Mouse (Mus musculus) thymus, adult 2 months (tissue): Measurements from ENCODE around the gene Ccdc51.

Experiments used
- CTCF ChIP-seq: fragments of 200-500 bp; IDR thresholded peaks from 2 replicates; pipeline ENCODE4 v1.5.1; 2012; ENCODE audit warnings: mild to moderate bottlenecking, control low read depth, low read length, moderate library complexity, borderline replicate concordance; ENCODE audit not compliant: control insufficient read depth, poor library complexity, insufficient read depth; ENCODE audit errors: extremely low read depth
- POLR2A ChIP-seq: fragments of 200-500 bp; IDR thresholded peaks from 2 replicates; pipeline ENCODE4 v1.6.1; 2012; ENCODE audit warnings: mild to moderate bottlenecking, low read length, control low read depth, moderate library complexity; ENCODE audit not compliant: control insufficient read depth, poor library complexity, insufficient read depth; ENCODE audit errors: extremely low read depth

DNA sequence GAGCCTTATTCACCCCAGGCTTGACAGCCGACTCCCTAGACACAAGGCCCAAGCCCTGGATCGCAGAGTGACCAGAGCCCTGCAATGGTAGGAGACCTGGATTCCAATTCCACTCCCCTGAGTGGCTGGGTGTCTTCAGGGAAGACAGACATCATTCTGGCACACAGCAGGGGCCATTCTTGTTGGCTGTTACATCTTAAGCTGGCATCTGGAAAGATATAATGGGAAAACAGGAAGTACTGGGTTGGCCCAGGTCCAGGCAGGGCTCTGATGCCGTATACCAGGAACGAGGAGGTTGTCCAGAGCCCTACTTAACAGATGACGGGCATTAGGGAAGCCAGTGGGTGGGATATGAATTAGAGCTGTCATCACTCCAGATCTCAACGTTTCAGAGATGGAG is 41.0 kb downstream of the Ccdc51 start:
- TF ChIP-seq CTCF (no peak), POLR2A (no peak)
